Mouse (Mus musculus): ENCODE measurements around the gene Chmp6. TPM values are rescaled to one million over a fixed set of nuclear protein-coding genes. Genes with fewer than 3 reads are reported as not detected.

The Chmp6 gene
- polyA plus RNA-seq, 1 experiment from 2014 or later = 54.7 TPM

DNA sequence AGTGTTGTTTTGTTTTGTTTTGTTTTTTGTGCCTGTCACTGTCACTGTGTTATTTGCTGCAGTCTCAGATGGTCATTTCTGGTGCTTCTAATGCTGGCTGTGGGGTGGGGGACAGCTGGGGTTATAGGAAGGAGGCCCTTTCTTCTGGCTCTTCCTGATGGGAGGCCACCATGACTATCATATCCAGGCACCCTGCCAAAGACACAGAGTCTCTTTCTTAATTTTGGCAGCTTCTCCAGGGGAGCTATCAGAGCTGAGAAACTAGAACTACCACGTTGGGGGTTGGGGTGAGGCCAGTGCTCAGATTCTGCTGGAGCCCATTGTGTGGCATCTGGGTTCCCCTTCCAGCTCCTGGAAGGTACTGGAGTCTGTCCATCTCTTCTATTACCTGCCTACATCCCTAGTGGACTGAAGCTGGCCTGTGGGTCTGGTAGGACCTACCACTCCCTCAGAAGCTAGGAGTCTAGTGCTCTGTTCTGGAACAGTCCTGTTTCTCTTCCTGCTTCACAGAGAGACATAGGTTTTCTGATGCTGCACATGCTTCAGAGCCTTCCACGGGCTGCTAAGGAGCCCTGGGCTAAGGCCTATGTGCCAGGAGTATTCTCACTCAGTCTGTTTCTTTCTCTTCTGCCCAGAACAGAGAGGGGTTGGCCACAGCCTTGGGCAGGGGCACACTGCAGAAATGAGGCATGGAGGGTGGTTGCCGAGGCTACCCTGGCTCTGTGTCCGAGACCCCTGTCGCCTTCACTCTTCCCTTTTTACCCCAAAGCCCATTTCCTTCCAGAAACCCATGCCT, 39.4 kb downstream of the Chmp6 start:
- H3K27me3 ChIP-seq = no peaks in the 10 kb centered on the region
- in situ Hi-C loops (cut with MboI; ENCODE audit: low pct_unique_long_range_greater_than_20kb) = no loop called here
- TF ChIP-seq CTCF (IDR thresholded peaks at IDR 0.05) = no peak
- ChIA-PET POLR2A (interaction anchor here (0.9 to 1.1 kb wide), 2 partner anchors 8 to 10 kb away, joined by 3 read pairs; partner anchors contain the start of gene Baiap2), CTCF (interaction anchor here (0.9 to 1.9 kb wide), 3 partner anchors 17 to 59 kb away, joined by 3 to 6 read pairs (median 3); no protein-coding TSS in a partner anchor)
- DNase-seq (ENCODE audit: low read depth, low spot score) (no peak), ATAC-seq (no peak)

DNA sequence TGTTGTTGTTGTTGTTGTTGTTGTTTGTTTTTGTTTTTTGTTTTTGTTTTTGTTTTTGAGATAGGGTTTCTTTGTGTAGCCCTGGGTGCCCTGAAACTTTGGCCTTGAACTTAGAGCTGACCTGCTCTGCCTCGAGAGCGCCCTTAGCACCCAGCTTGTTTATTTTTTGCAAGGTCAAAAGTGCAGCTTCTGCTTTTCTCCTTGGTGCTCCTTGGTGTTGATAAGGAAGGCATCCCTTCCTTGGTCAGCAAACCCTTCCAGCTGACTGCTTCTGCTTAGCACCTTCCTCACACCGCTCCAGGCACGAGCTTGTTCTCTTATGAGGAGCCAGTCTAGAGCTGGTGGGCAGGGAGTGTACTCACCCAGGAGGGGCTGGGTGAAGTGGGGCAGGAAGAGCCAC, 41.0 kb downstream of the Chmp6 start:
- DNase-seq (ENCODE audit: low read depth, low spot score) (no peak), ATAC-seq (no peak)
- no peaks in the 10 kb centered on the region for H3K27me3 ChIP-seq
- CTCF ChIA-PET = interaction anchor here (1.2 to 3.0 kb wide), 3 partner anchors 9 to 25 kb away, joined by 4 to 8 read pairs (median 4); no protein-coding TSS in a partner anchor
- POLR2A ChIA-PET = no interaction called here
- TF ChIP-seq CTCF (IDR thresholded peaks at IDR 0.05) = no peak
- in situ Hi-C loops (cut with MboI; ENCODE audit: low pct_unique_long_range_greater_than_20kb) = no loop called here

DNA sequence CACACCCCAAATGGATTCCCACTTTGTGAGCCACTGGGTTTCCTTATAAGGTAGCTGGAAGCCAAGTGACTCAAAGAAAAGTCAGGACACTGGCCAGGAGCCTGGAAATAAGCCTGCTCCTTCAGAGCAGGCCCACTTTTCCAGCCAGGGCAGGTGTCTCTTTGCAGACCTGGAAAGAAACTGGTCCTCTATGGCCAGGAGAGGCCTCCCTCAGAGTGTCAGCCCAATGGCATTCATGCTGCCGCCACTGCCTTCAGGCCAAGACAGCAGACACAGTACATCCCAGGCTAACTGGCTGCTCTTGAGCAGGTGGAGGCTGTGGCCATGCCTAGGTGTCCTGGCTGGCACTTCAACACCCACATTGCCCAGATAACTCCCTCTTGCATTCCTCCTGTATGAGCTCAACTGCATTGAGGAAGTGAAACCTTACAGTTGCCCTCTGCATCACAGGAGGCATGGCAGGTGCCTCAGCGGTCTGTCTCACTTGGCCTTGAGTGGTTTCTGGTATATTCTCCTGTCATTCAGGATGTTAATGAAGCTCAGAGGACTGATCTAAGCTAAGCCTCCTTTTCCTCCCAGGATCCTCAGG, 41.6 kb downstream of the Chmp6 start:
- DNase-seq (ENCODE audit: low read depth, low spot score) = no peak
- H3K27me3 ChIP-seq = no peaks in the 10 kb centered on the region
- ChIA-PET CTCF (interaction anchor here (1.2 to 3.0 kb wide), 3 partner anchors 10 to 25 kb away, joined by 4 to 8 read pairs (median 4); no protein-coding TSS in a partner anchor), POLR2A (interaction anchor here (0.7 kb wide), 1 partner anchor 15 kb away, joined by 3 read pairs; no protein-coding TSS in a partner anchor)
- in situ Hi-C loops (cut with MboI; ENCODE audit: low pct_unique_long_range_greater_than_20kb) = no loop called here
- no peak for ATAC-seq
- no peak for TF ChIP-seq CTCF (IDR thresholded peaks at IDR 0.05)

DNA sequence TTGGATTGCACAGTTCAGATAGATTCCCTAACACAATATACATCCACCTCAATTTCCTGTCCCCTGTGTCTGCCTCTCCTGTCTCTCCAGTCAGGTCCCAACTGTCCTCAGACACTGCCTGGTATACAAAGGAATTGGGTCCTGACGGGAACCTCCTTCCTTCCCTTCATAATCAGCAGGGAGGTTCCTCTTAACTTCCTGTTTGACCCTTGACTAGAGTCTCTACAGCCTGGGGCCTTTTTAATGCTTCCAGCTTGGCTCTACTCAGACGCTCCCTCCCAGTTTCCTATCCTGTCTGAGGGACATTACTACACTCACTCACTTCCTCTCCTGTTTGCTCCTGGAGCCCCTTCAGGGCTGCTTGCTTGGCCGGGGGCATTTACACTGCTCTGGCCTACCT, 42.2 kb downstream of the Chmp6 start:
- POLR2A ChIA-PET = no interaction called here
- no peak for ATAC-seq

DNA sequence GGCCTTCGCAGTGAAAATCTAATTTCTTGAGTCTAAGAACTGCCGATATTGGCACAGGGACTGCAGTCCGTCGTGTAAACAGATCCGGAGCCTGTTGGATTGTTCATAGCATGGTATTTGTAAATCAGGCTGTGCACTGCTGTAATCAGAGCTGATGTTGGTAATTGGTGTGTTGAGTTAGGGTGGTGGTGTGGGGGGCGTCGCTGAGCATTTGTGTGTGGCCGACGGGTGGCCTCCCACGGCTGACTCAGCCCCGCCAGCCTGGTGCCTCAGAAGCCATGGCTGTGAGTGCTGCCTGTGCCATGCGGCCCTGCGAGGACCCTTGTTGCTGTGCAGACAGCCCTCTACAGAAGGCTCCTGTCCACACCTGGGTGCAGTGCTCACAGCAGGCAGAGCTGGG, 43.3 kb downstream of the Chmp6 start:
- in situ Hi-C loops (cut with MboI; ENCODE audit: low pct_unique_long_range_greater_than_20kb) = no loop called here
- ATAC-seq = no peak
- POLR2A ChIA-PET = no interaction called here
- CTCF ChIA-PET = interaction anchor here (3.0 kb wide), 1 partner anchor 12 kb away, joined by 8 read pairs; no protein-coding TSS in a partner anchor
- H3K27me3 ChIP-seq = no peaks in the 10 kb centered on the region
- no peak for TF ChIP-seq CTCF (IDR thresholded peaks at IDR 0.05)
- no peak for DNase-seq (ENCODE audit: low read depth, low spot score)

More for the DNA sequence above, 42.2 kb downstream of the Chmp6 start:
- H3K27me3 ChIP-seq = no peaks in the 10 kb centered on the region
- DNase-seq (ENCODE audit: low read depth, low spot score) = no peak
- CTCF ChIA-PET = interaction anchor here (1.6 to 3.0 kb wide), 2 partner anchors 10 to 12 kb away, joined by 4 to 8 read pairs; no protein-coding TSS in a partner anchor
- TF ChIP-seq CTCF (IDR thresholded peaks at IDR 0.05) = no peak
- in situ Hi-C loops (cut with MboI; ENCODE audit: low pct_unique_long_range_greater_than_20kb) = no loop called here

DNA sequence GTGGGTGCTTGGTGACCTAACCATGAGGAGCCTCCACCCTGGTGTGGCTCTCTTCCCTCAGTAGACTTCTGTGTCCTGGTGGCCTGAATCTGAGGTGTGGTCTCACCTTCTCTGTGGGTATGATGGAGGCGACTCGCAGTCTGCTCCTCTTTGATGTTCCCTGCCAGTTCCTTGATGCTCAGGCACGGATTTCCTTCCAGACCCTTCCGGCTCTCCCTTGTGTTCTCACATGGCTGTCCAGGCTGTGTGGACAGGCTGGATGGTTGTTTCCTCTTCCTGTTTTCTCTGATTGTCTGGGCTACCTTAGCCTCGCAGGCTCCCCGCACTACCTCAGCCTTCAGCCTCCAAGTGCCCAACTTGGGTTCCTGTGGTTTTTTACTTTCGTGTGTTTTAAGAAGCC, 45.6 kb downstream of the Chmp6 start:
- no peak for DNase-seq (ENCODE audit: low read depth, low spot score)
- no peak for TF ChIP-seq CTCF (IDR thresholded peaks at IDR 0.05)
- ChIA-PET POLR2A (no interaction called here), CTCF (interaction anchor here (0.9 kb wide), 1 partner anchor 24 kb away, joined by 4 read pairs; no protein-coding TSS in a partner anchor)
- no peaks in the 10 kb centered on the region for H3K27me3 ChIP-seq
- in situ Hi-C loops (cut with MboI; ENCODE audit: low pct_unique_long_range_greater_than_20kb) = no loop called here
- no peak for ATAC-seq

DNA sequence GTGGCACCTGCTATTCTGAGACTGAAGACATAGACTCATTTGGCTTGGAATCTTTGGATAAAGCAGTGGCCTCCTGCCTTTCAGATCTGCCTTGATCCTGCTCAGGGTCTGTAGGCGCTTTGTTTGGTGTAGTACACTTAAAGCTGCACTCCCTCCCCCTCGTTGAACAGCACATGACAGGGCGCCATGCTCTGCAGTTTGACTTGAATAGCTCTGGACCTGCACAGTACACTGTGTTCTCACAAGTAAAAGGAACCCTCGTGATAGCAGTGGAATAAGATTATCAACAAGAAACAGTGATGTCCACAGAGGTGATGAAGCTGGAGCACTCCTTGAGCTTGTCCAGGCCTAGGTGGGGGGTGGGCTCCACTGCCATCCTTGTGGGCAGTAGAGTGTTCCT, 46.5 kb downstream of the Chmp6 start:
- in situ Hi-C loops (cut with MboI; ENCODE audit: low pct_unique_long_range_greater_than_20kb) = no loop called here
- ATAC-seq = no peak
- TF ChIP-seq CTCF (IDR thresholded peaks at IDR 0.05) = no peak
- no peak for DNase-seq (ENCODE audit: low read depth, low spot score)
- H3K27me3 ChIP-seq = no peaks in the 10 kb centered on the region
- POLR2A ChIA-PET = interaction anchor here (1.1 kb wide), 1 partner anchor 9 kb away, joined by 3 read pairs; no protein-coding TSS in a partner anchor
- CTCF ChIA-PET = interaction anchor here (1.2 kb wide), 1 partner anchor 11 kb away, joined by 4 read pairs; no protein-coding TSS in a partner anchor

DNA sequence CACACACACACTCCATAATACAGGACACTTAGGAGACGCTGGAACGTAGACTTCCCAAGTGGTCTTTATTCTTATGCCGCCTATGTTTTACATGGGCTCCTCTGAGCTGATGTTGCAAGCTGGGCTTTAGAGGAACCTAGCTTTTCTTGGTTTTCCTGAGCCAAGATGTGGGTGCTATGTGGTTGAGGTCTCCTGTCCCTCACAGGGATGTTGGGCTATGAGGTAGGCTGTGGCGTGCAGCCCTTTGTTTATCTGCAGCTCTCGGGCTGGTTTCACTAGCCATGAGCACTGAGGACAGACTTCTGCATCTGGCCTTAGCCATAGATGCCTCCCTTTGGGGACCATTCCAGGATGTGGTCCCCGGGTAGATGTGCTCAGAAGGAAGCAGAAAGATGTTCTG, 47.4 kb downstream of the Chmp6 start:
- H3K27me3 ChIP-seq = no peaks in the 10 kb centered on the region
- TF ChIP-seq CTCF (IDR thresholded peaks at IDR 0.05) = no peak
- POLR2A ChIA-PET = interaction anchor here (0.9 to 1.1 kb wide), 3 partner anchors 8 to 22 kb away, joined by 3 read pairs; no protein-coding TSS in a partner anchor
- in situ Hi-C loops (cut with MboI; ENCODE audit: low pct_unique_long_range_greater_than_20kb) = no loop called here
- CTCF ChIA-PET = interaction anchor here (1.2 kb wide), 1 partner anchor 12 kb away, joined by 4 read pairs; no protein-coding TSS in a partner anchor
- DNase-seq (ENCODE audit: low read depth, low spot score) = no peak
- ATAC-seq = no peak

DNA sequence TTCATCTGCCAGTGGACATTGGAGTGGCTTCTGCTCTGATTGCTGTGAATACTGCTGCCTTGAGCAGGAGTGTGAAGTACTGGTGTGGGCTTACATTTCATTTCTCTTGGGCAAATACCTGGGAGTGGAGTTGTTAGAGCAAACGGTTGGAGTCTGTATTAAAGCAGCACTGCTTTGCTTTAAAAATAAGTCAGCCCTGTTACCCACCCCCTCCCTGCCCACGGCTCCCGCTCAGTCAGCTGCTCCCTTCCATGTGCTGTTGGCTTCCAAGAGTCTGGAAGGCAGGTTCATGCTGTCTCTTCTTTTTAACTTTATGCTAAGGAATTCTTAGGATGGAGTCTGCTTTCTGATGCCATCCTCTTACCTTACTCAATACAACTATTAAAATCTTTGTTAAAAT, 48.3 kb downstream of the Chmp6 start:
- TF ChIP-seq CTCF (IDR thresholded peaks at IDR 0.05) = no peak
- in situ Hi-C loops (cut with MboI; ENCODE audit: low pct_unique_long_range_greater_than_20kb) = no loop called here
- no peaks in the 10 kb centered on the region for H3K27me3 ChIP-seq
- ChIA-PET CTCF (no interaction called here), POLR2A (interaction anchor here (0.6 to 1.0 kb wide), 3 partner anchors 9 to 1263 kb away, joined by 3 read pairs; no protein-coding TSS in a partner anchor)
- DNase-seq (ENCODE audit: low read depth, low spot score) (no peak), ATAC-seq (no peak)

DNA sequence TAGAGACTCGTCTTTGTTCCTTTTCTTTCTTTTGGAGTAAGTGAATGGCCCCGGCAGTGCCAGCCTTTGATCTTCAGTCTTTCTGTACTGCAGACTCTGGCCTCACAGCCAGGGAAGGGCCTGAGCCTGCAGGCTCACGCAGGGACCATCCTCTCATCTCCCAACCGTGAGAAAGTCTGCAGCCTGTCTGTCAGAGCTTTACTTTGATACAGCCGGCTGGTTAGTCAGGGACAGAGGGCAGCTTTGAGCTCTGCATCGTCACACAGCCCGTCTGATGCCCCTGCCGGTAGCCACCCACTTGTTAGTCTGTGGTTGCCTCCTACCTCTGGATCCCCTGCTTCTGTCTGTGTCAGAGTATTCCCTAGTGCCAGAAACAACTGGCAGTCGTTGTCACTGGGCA, 51.8 kb downstream of the Chmp6 start:
- CTCF ChIA-PET = interaction anchor here (1.8 kb wide), 1 partner anchor 27 kb away, joined by 5 read pairs; no protein-coding TSS in a partner anchor

More for the DNA sequence above, 51.8 kb downstream of the Chmp6 start:
- in situ Hi-C loops (cut with MboI; ENCODE audit: low pct_unique_long_range_greater_than_20kb) = no loop called here
- ATAC-seq (no peak), DNase-seq (ENCODE audit: low read depth, low spot score) (no peak)
- H3K27me3 ChIP-seq = no peaks in the 10 kb centered on the region
- POLR2A ChIA-PET = no interaction called here
- TF ChIP-seq CTCF (IDR thresholded peaks at IDR 0.05) = no peak
